Mouse (Mus musculus): ENCODE measurements around the gene Ptprd.

GRCm38 (mm10) chr4:77248918-77249317, 962.8 kb downstream of the Ptprd start:
- TF ChIP-seq CTCF (IDR thresholded peaks at IDR 0.05; ENCODE audit: low read depth, low read length): no peak
- no peak for TF ChIP-seq TAL1 (conservative IDR thresholded peaks at IDR 0.05; ENCODE audit: low read depth, low read length)

Measured in G1E (cell line).